Mouse (Mus musculus) kidney, adult 2 months (tissue): Measurements from ENCODE around the gene Apoa4. TPM values are rescaled to one million over a fixed set of nuclear protein-coding genes. Genes with fewer than 3 reads are reported as not detected.

ENCODE experiments used
- DNase-seq: peaks from one replicate; pipeline ENCODE4 v3.0.0; 2021
- H3K27ac ChIP-seq: fragments of 200-500 bp; 2 replicates; pipeline ENCODE4 v1.5.1; 2012; ENCODE audit warnings: low read depth, low read length, control low read depth, inconsistent platforms; ENCODE audit not compliant: insufficient read depth
- H3K27me3 ChIP-seq: fragments of 200-500 bp; replicated peaks from 2 replicates; pipeline ENCODE4 v1.6.1; 2012; ENCODE audit warnings: mild to moderate bottlenecking, moderate library complexity, low read length, inconsistent platforms; ENCODE audit not compliant: control insufficient read depth, insufficient read depth
- H3K36me3 ChIP-seq: fragments of 200-500 bp; 2 replicates; pipeline ENCODE4 v1.6.1; 2012; ENCODE audit warnings: mild to moderate bottlenecking, moderate library complexity, low read length, inconsistent platforms; ENCODE audit not compliant: control insufficient read depth, insufficient read depth
- H3K4me1 ChIP-seq: fragments of 200-500 bp; 2 replicates; pipeline ENCODE4 v1.6.1; 2011; ENCODE audit warnings: low read length; ENCODE audit not compliant: control insufficient read depth, insufficient read depth
- H3K4me3 ChIP-seq: fragments of 200-500 bp; 2 replicates; pipeline ENCODE4 v1.5.1; 2011; ENCODE audit warnings: mild to moderate bottlenecking, low read depth, low read length, control low read depth; ENCODE audit not compliant: insufficient read depth
- CTCF ChIP-seq: fragments of 200-500 bp; conservative IDR thresholded peaks from 2 replicates; pipeline ENCODE4 v1.5.1; 2011; ENCODE audit warnings: low read depth, mild to moderate bottlenecking, control low read depth, low read length, moderate library complexity, mixed read lengths; ENCODE audit not compliant: insufficient read depth, insufficient read length
- POLR2A ChIP-seq: fragments of 200-500 bp; IDR thresholded peaks from one replicate; pipeline ENCODE4 v1.6.1; 2011; ENCODE audit warnings: low read depth, low read length, control low read depth
- WGBS: fragments of 180-500 bp; shearing (Covaris S2); methylation state at CpG from one replicate; pipeline ENCODE4 v1.1.7; 2018; 5-methylcytosine and 5-hydroxymethylcytosine counted together
- polyA plus RNA-seq: library from polyadenylated mRNA; depleted of rRNA; stranded (reverse); fragments of >200 nt; gene quantifications from 2 replicates; pipeline ENCODE4 v1.2.3, GENCODE M21; 2012

Gene Apoa4
- polyA plus RNA-seq, 1 experiment = 5.7 TPM

DNA sequence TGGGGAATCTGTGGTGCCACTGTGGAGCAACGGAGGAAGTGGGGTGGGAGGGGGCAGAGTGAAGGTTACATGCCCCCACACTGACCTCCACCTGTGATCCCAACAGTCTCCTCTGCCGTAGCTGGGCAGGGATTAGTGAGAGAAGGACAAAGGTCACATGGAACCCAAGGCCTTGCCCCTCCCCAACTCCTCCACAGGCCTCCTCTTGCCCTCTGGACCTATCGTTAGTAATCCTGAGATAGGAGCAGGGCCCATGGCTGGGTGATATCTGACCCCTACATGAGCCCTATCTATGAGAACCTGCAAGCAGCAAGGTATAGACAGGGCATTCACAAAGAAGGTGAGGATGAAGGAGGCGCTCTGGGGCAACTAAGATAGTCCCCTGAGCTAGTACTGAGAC lies 4.8 kb upstream of the Apoa4 start:
- Histone ChIP-seq H3K4me3 (no peak overlapping the region), H3K27me3 (no peaks in the 10 kb centered on the region), H3K36me3 (no peaks in the 10 kb centered on the region), H3K4me1 (0 out of 2 replicates have a peak, but pooled peaks cover 6% of the 10 kb centered on the region), H3K27ac (peak overlapping the region; percentile 41; the same call in 1 of the 2 replicates)
- TF ChIP-seq CTCF (no peak), POLR2A (no peak)
- peak; percentile 75 for DNase-seq
- 69% methylated on average over 4 of the region's 4 CpGs for WGBS

DNA sequence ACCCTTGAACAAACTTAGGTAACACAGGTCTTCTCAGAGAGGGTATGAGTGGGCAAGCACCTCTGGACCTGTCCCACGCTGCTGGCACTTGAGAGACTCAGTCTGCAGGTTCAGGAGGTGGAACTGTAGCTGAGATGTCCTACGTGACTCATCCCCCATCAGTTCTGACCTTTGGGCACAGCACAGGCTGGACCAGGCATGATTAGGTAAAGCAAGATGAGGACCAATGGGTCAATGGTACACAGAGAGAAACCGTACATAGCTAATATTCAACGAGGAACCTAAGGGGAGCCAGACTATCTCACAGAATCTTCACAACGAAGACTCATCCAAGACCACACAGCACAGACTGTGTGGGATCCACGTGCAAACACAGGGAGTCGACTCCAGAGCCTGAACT lies 1.6 kb upstream of the Apoa4 start:
- no peak overlapping the region for H3K27ac ChIP-seq
- WGBS = 83% methylated on average over 7 of the region's 7 CpGs

DNA sequence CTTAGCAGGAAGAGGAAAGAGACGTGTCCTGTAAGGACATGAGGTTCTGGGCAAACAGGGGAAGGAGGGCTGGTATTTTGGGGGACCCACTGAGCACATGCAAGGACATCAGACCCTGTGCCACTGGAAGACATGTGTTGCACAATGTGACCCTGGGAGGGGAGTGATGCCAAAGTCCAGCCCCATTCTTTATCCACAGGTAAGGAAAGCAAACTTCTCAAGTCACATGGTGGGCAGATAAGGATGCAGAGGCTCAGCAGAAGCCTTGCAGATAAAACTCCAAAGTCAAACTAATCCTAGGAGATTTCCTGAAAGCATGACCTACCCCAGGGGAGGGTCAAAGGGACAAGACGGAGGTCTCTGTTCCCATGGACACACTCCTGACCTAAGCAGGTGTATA lies 1.3 kb downstream of the Apoa4 start:
- no peaks in the 10 kb centered on the region for H3K4me1 ChIP-seq
- H3K27ac ChIP-seq = no peak overlapping the region
- H3K4me3 ChIP-seq = no peak overlapping the region
- H3K36me3 ChIP-seq = no peaks in the 10 kb centered on the region
- TF ChIP-seq POLR2A (no peak), CTCF (no peak)
- WGBS = 73% methylated on average over 2 of the region's 2 CpGs
- no peak for DNase-seq
- no peaks in the 10 kb centered on the region for H3K27me3 ChIP-seq

More for the DNA sequence above, 1.6 kb upstream of the Apoa4 start:
- no peak for TF ChIP-seq CTCF
- TF ChIP-seq POLR2A = no peak
- 0 out of 2 replicates have a peak, but pooled peaks cover 6% of the 10 kb centered on the region for H3K4me1 ChIP-seq
- H3K36me3 ChIP-seq = no peaks in the 10 kb centered on the region
- DNase-seq = no peak
- H3K27me3 ChIP-seq = no peaks in the 10 kb centered on the region
- no peak overlapping the region for H3K4me3 ChIP-seq

DNA sequence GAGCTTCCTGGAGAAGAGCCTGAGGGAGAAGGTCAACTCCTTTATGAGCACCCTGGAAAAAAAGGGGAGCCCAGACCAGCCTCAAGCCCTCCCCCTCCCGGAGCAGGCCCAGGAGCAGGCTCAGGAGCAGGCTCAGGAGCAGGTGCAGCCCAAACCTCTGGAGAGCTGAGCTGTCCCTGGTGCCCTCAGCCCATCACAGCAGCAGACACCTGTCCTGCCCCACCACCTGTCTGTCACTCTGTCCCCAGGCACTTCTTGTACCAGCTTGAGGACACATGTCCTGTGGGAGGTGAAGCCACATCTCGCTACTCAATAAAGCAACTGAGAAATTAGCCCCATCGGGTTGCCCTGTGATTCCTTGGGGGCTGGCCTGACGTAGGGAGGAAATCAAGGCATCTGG lies 2.6 kb downstream of the Apoa4 start:
- 71% methylated on average over 4 of the region's 4 CpGs for WGBS
- Histone ChIP-seq H3K27ac (no peak overlapping the region), H3K4me1 (no peaks in the 10 kb centered on the region), H3K27me3 (no peaks in the 10 kb centered on the region), H3K36me3 (no peaks in the 10 kb centered on the region), H3K4me3 (no peak overlapping the region)
- DNase-seq = no peak
- TF ChIP-seq POLR2A (no peak), CTCF (no peak)

DNA sequence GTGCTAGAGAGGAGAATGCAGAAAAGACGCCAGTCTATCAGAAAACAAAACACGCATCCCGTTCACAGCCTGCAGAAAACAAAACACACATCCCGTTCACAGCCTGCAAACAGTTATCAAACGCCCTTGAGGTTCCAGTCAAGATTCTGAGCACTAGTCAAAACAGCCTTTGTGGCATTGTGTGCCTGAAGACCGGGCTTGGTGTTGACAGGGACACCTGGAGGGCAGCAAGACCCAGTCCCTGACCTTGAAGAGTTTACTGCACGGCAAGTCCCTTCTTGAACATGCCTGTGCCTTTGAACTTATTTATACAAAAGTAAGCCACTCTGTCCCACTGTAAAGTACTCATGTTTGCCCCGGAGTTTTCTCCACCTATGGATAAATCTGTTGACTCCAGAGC lies 3.1 kb downstream of the Apoa4 start:
- no peaks in the 10 kb centered on the region for H3K36me3 ChIP-seq
- TF ChIP-seq CTCF = no peak
- TF ChIP-seq POLR2A = no peak
- no peak overlapping the region for H3K27ac ChIP-seq
- H3K4me3 ChIP-seq = no peak overlapping the region
- H3K4me1 ChIP-seq = no peaks in the 10 kb centered on the region
- DNase-seq = no peak
- no peaks in the 10 kb centered on the region for H3K27me3 ChIP-seq
- 65% methylated on average over 8 of the region's 8 CpGs for WGBS

DNA sequence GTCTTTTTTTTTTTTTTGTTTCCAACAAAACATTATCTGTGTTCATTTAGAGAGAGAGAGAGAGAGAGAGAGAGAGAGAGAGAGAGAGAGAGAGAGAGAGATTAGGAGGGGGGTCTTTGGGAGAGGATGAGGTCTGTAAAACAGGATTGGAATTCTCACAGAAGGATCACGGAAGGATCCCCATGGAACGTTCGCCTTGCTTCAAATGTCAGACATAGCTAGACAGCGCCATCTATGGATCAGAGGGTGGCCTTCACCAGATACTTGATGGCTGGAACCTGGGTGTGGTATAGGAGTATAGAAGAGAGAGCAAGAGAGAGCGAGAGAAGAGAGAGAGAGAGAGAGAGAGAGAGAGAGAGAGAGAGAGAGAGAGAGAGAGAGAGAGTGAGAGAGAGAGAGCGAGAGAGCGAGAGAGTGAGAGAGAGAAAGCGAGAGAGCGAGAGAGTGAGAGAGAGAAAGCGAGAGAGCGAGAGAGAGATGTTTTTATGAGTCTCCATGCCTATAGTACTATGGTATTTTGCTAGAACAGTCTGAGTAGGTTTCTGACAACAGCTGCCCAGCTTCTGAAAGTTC lies 6.3 kb downstream of the Apoa4 start:
- TF ChIP-seq CTCF (peak; percentile 95), POLR2A (no peak)
- Histone ChIP-seq H3K27ac (no peak overlapping the region), H3K27me3 (no peaks in the 10 kb centered on the region), H3K4me3 (no peak overlapping the region), H3K4me1 (no peaks in the 10 kb centered on the region), H3K36me3 (no peaks in the 10 kb centered on the region)
- DNase-seq = peak; percentile 76
- 26% methylated on average over 11 of the region's 11 CpGs for WGBS

DNA sequence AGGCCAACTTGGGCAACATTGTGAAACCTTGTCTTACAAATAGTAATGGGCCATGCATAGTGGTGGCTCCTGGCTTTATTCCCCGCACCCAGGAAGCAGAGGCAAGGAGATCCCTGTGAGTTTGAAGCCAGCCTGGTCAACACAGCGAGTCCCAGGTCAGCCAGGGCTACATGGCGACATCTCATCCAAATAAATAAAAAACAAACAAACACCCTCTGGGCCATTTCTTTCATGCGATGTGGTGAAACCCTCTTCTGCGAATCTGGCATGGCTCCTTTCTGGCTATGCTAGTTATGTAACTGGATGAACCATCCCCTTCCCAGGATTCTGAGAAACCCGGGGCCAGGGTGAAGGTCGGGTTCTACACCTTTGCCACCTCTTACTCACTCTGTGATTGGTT lies 15.7 kb downstream of the Apoa4 start:
- no peak overlapping the region for H3K4me3 ChIP-seq
- 89% methylated on average over 7 of the region's 7 CpGs for WGBS
- TF ChIP-seq CTCF (no peak), POLR2A (no peak)
- no peaks in the 10 kb centered on the region for H3K27me3 ChIP-seq
- DNase-seq = peak; percentile 20
- no peaks in the 10 kb centered on the region for H3K36me3 ChIP-seq
- H3K4me1 ChIP-seq = no peaks in the 10 kb centered on the region
- H3K27ac ChIP-seq = no peak overlapping the region
